Mouse (Mus musculus) mouse trophoblast stem cell (cell line): ENCODE measurements around the gene Ank3.
"Not testable (repeated sequence)": the region's sequence is repeated elsewhere in the genome, so short reads cannot be mapped to it uniquely, and the experiment has no call there.

Source experiments
- in situ Hi-C, 2 experiments: fragments of 300-500 bp; cut with MseI, MboI; formaldehyde crosslinking; loops; 2 replicates in 1 of 2; 3 replicates in 1 of 2; pipeline ENCODE4 v1.15.1; 2025

Gene Ank3

GRCm38 (mm10) chr10:69883935-69884680 is 485.5 kb downstream of the Ank3 start:
- in situ Hi-C loops = no loop called here

GRCm38 (mm10) chr10:69888399-69888798 is 489.8 kb downstream of the Ank3 start:
- in situ Hi-C loops = no loop called here

GRCm38 (mm10) chr10:69889779-69890178 is 491.2 kb downstream of the Ank3 start:
- in situ Hi-C loops = no loop called here

- in situ Hi-C loops = no loop called here
Observed at GRCm38 (mm10) chr10:69890389-69890985, 491.9 kb downstream of the Ank3 start.

GRCm38 (mm10) chr10:69892162-69892561 is 493.6 kb downstream of the Ank3 start:
- in situ Hi-C loops = no loop called here

- in situ Hi-C loops = no loop called here
Observed at GRCm38 (mm10) chr10:69895606-69896005, 497.0 kb downstream of the Ank3 start.

GRCm38 (mm10) chr10:69897927-69898326 is 499.4 kb downstream of the Ank3 start:
- in situ Hi-C loops = no loop called here

- in situ Hi-C loops = no loop called here
Observed at GRCm38 (mm10) chr10:69898821-69899220, 500.2 kb downstream of the Ank3 start.

- in situ Hi-C loops = no loop called here
Observed at GRCm38 (mm10) chr10:69899788-69900187, 501.2 kb downstream of the Ank3 start.

- in situ Hi-C loops = no loop called here
Observed at GRCm38 (mm10) chr10:69902024-69902423, 503.5 kb downstream of the Ank3 start.

- in situ Hi-C loops = no loop called here
Observed at GRCm38 (mm10) chr10:69904321-69904720, 505.7 kb downstream of the Ank3 start.

GRCm38 (mm10) chr10:69907795-69908764 is 509.5 kb downstream of the Ank3 start:
- in situ Hi-C loops = no loop called here

GRCm38 (mm10) chr10:69909856-69910255 is 511.3 kb downstream of the Ank3 start:
- in situ Hi-C loops = no loop called here

GRCm38 (mm10) chr10:69910304-69910703 is 511.7 kb downstream of the Ank3 start:
- in situ Hi-C loops = not testable (repeated sequence)

GRCm38 (mm10) chr10:69910726-69911125 is 512.2 kb downstream of the Ank3 start:
- in situ Hi-C loops = not testable (repeated sequence)

GRCm38 (mm10) chr10:69915566-69915965 is 517.0 kb downstream of the Ank3 start:
- in situ Hi-C loops = no loop called here

- in situ Hi-C loops = no loop called here
Observed at GRCm38 (mm10) chr10:69916205-69916604, 517.6 kb downstream of the Ank3 start.

GRCm38 (mm10) chr10:69916689-69917435 is 518.3 kb downstream of the Ank3 start:
- in situ Hi-C loops = no loop called here

GRCm38 (mm10) chr10:69917711-69918110 is 519.1 kb downstream of the Ank3 start:
- in situ Hi-C loops = no loop called here

GRCm38 (mm10) chr10:69918461-69919151 is 520.0 kb downstream of the Ank3 start:
- in situ Hi-C loops = no loop called here

- in situ Hi-C loops = no loop called here
Observed at GRCm38 (mm10) chr10:69919152-69919492, 520.5 kb downstream of the Ank3 start.
